Mouse (Mus musculus): ENCODE data around the gene Nupl1.

The Nupl1 gene

GRCm38 (mm10) chr14:60238551-60238950, 12.7 kb downstream of the Nupl1 start:
- DNase-seq (ENCODE audit: low read depth, low spot score) = no peak

GRCm38 (mm10) chr14:60219886-60220285, 31.3 kb downstream of the Nupl1 start:
- no peak for DNase-seq (ENCODE audit: low read depth, low spot score)

GRCm38 (mm10) chr14:60217616-60218015, 33.6 kb downstream of the Nupl1 start:
- no peak for DNase-seq (ENCODE audit: low read depth, low spot score)

- DNase-seq (ENCODE audit: low read depth, low spot score) = no peak
These were observed 35.1 kb downstream of the Nupl1 start for GRCm38 (mm10) chr14:60216125-60216524.

- no peak for DNase-seq (ENCODE audit: low read depth, low spot score)
These were observed 36.2 kb downstream of the Nupl1 start for GRCm38 (mm10) chr14:60215000-60215399.

GRCm38 (mm10) chr14:60214040-60214439, 37.2 kb downstream of the Nupl1 start:
- no peak for DNase-seq (ENCODE audit: low read depth, low spot score)

- no peak for DNase-seq (ENCODE audit: low read depth, low spot score)
These were observed 42.1 kb downstream of the Nupl1 start for GRCm38 (mm10) chr14:60209166-60209565.

- no peak for DNase-seq (ENCODE audit: low read depth, low spot score)
These were observed 46.2 kb downstream of the Nupl1 start for GRCm38 (mm10) chr14:60204993-60205392.

- no peak for DNase-seq (ENCODE audit: low read depth, low spot score)
These were observed 54.3 kb downstream of the Nupl1 start, which contains the start of gene Atp8a2 for GRCm38 (mm10) chr14:60196884-60197283. Atp8a2 (minus strand) TSS chr14:60197179.

GRCm38 (mm10) chr14:60195999-60196398, 55.2 kb downstream of the Nupl1 start:
- DNase-seq (ENCODE audit: low read depth, low spot score) = no peak

GRCm38 (mm10) chr14:60194606-60195005, 56.6 kb downstream of the Nupl1 start:
- no peak for DNase-seq (ENCODE audit: low read depth, low spot score)

GRCm38 (mm10) chr14:60189771-60190170, 61.5 kb downstream of the Nupl1 start:
- DNase-seq (ENCODE audit: low read depth, low spot score) = no peak

GRCm38 (mm10) chr14:60188201-60188825, 62.9 kb downstream of the Nupl1 start:
- DNase-seq (ENCODE audit: low read depth, low spot score) = no peak

- DNase-seq (ENCODE audit: low read depth, low spot score) = no peak
These were observed 69.9 kb downstream of the Nupl1 start for GRCm38 (mm10) chr14:60181306-60181705.

- DNase-seq (ENCODE audit: low read depth, low spot score) = no peak
These were observed 72.7 kb downstream of the Nupl1 start for GRCm38 (mm10) chr14:60178571-60178955.

- DNase-seq (ENCODE audit: low read depth, low spot score) = peak; percentile 7
These were observed 73.3 kb downstream of the Nupl1 start for GRCm38 (mm10) chr14:60177614-60178570.

- peak; percentile 7 for DNase-seq (ENCODE audit: low read depth, low spot score)
These were observed 74.2 kb downstream of the Nupl1 start for GRCm38 (mm10) chr14:60176891-60177613.

- no peak for DNase-seq (ENCODE audit: low read depth, low spot score)
These were observed 74.8 kb downstream of the Nupl1 start for GRCm38 (mm10) chr14:60176469-60176890.

GRCm38 (mm10) chr14:60172286-60173055, 78.8 kb downstream of the Nupl1 start:
- DNase-seq (ENCODE audit: low read depth, low spot score) = no peak

GRCm38 (mm10) chr14:60170845-60171610, 80.2 kb downstream of the Nupl1 start:
- DNase-seq (ENCODE audit: low read depth, low spot score) = no peak
